Mouse (Mus musculus) kidney, embryonic 16.5 days (tissue): ENCODE results near the gene Fam198b. TPM values are rescaled to one million over a fixed set of nuclear protein-coding genes. Genes with fewer than 3 reads are reported as not detected.
A peak's percentile ranks its signal among the peaks of the same experiment; 100 is the strongest.

Source experiments
- ATAC-seq: fragments of 200-750 bp; cut with Nextera tagmentation; 2 replicates; pipeline ENCODE4 v1.8.0; 2017; ENCODE audit warnings: moderate TSS enrichment; ENCODE audit not compliant: low FRiP score, low TSS enrichment
- H3K27ac ChIP-seq: fragments of 300-500 bp; sonication (generic); 2 replicates; pipeline ENCODE4 v1.5.1; 2014; ENCODE audit warnings: low read length
- H3K27me3 ChIP-seq: fragments of 300-500 bp; sonication (generic); 2 replicates; pipeline ENCODE4 v1.6.1; 2014; ENCODE audit warnings: low read length, control low read depth, mixed read lengths; ENCODE audit not compliant: insufficient read depth
- H3K36me3 ChIP-seq: fragments of 300-500 bp; sonication (generic); 2 replicates; pipeline ENCODE4 v1.6.1; 2014; ENCODE audit warnings: low read length, control low read depth, mixed read lengths; ENCODE audit not compliant: insufficient read depth
- H3K4me1 ChIP-seq: fragments of 300-500 bp; sonication (generic); 2 replicates; pipeline ENCODE4 v1.6.1; 2014; ENCODE audit warnings: low read length, control low read depth, mixed read lengths; ENCODE audit not compliant: insufficient read depth
- H3K4me2 ChIP-seq: fragments of 300-500 bp; sonication (generic); replicated peaks from 2 replicates; pipeline ENCODE4 v1.6.1; 2014; ENCODE audit warnings: low read depth, low read length
- H3K4me3 ChIP-seq: fragments of 300-500 bp; sonication (generic); 2 replicates; pipeline ENCODE4 v1.5.1; 2014; ENCODE audit warnings: mild to moderate bottlenecking, low read length
- H3K9ac ChIP-seq: fragments of 300-500 bp; sonication (generic); replicated peaks from 2 replicates; pipeline ENCODE4 v1.6.1; 2014; ENCODE audit warnings: low read length
- H3K9me3 ChIP-seq: fragments of 300-500 bp; sonication (generic); 2 replicates; pipeline ENCODE4 v1.6.1; 2016; ENCODE audit warnings: low read length, control low read depth
- WGBS: fragments of 180-500 bp; shearing (Covaris S2); extraction: QIAGEN DNeasy Blood & Tissue Kit; methylation state at CpG from one replicate; pipeline ENCODE4 v1.1.7; 2014; 5-methylcytosine and 5-hydroxymethylcytosine counted together
- polyA plus RNA-seq: library from polyadenylated mRNA; unstranded; fragments of >200 nt; fragmentation: Nextera tagmentation; extraction: Ambion mirVana; gene quantifications from 2 replicates; pipeline ENCODE4 v1.2.1, GENCODE M21; 2015

The Fam198b gene
- polyA plus RNA-seq, 1 experiment from 2014 or later: 13.0 TPM

GRCm38 (mm10) chr3:79989250-79989649 lies 104.9 kb downstream of the Fam198b start:
- WGBS: 55% methylated on average over 8 of the region's 8 CpGs
- Histone ChIP-seq H3K27ac (no peak overlapping the region), H3K27me3 (no peaks in the 10 kb centered on the region), H3K9me3 (no peaks in the 10 kb centered on the region), H3K9ac (no peak overlapping the region), H3K4me1 (peaks cover 5% of the 10 kb centered on the region; the same call in 1 of the 2 replicates), H3K4me2 (no peak overlapping the region), H3K36me3 (no peaks in the 10 kb centered on the region), H3K4me3 (no peak overlapping the region)
- ATAC-seq: peak; percentile 23; the same call in 1 of the 2 replicates

DNA sequence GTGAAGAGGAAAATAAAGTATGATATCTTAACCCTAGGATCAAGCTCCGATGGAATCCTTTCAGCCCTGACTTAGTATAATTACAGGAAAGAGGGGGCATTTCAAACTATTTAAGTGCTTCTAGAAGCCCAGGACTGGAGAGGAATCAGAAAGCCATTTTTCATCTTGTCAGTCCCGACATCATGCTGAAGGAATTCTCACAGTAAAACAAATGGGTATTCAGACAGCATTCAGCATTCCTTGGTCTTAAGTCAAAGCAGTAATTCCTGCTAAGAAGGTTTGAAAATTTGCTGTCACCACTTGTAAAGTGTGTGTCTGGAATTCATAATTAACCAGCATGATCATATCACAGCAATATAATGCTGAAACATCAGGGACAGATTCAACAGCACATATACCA lies 105.6 kb downstream of the Fam198b start:
- H3K36me3 ChIP-seq: no peaks in the 10 kb centered on the region
- peaks cover 5% of the 10 kb centered on the region; the same call in 1 of the 2 replicates for H3K4me1 ChIP-seq
- no peaks in the 10 kb centered on the region for H3K27me3 ChIP-seq
- no peak overlapping the region for H3K4me2 ChIP-seq
- no peak overlapping the region for H3K27ac ChIP-seq
- H3K9me3 ChIP-seq: no peaks in the 10 kb centered on the region
- 30% methylated on average over 2 of the region's 2 CpGs for WGBS
- no peak for ATAC-seq
- H3K9ac ChIP-seq: no peak overlapping the region
- no peak overlapping the region for H3K4me3 ChIP-seq

GRCm38 (mm10) chr3:79990480-79990879 lies 106.1 kb downstream of the Fam198b start:
- H3K9ac ChIP-seq: no peak overlapping the region
- no peak overlapping the region for H3K4me3 ChIP-seq
- no peaks in the 10 kb centered on the region for H3K36me3 ChIP-seq
- H3K4me2 ChIP-seq: no peak overlapping the region
- no peak for ATAC-seq
- no peaks in the 10 kb centered on the region for H3K27me3 ChIP-seq
- no peaks in the 10 kb centered on the region for H3K9me3 ChIP-seq
- no peak overlapping the region for H3K27ac ChIP-seq
- H3K4me1 ChIP-seq: peaks cover 5% of the 10 kb centered on the region; the same call in 1 of the 2 replicates

DNA sequence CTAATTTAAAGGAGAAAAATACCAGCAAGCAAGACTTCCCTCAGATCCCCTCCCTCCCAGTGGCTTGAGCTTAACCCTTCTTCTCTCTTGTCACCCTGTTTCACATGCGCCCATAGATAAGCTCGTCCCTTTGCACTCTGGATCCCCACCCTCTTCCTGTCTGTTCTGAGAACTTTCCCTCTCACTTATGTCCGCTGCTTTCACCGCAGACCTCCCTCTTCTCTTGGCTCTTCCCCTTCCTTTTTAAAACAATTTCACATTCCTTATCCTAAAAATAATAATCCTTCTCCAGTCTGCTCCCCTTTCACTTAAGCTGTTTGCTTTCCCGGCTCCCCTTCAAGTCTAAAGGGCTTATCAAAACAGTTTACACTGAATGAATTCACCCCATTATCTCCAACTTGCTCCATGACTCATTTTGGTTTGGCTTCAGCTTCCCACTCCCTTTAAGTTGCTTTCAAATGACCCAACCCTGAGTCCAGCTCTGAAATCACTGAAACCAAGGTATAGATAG lies 109.8 kb downstream of the Fam198b start:
- WGBS: 44% methylated on average over 5 of the region's 5 CpGs
- H3K4me2 ChIP-seq: no peak overlapping the region
- no peak overlapping the region for H3K4me3 ChIP-seq
- H3K9ac ChIP-seq: no peak overlapping the region
- no peaks in the 10 kb centered on the region for H3K36me3 ChIP-seq
- peak; percentile 81; the same call in 1 of the 2 replicates for ATAC-seq
- H3K27ac ChIP-seq: peak overlapping the region; percentile 79
- peaks cover 5% of the 10 kb centered on the region; the same call in 1 of the 2 replicates for H3K4me1 ChIP-seq
- no peaks in the 10 kb centered on the region for H3K27me3 ChIP-seq
- H3K9me3 ChIP-seq: no peaks in the 10 kb centered on the region

DNA sequence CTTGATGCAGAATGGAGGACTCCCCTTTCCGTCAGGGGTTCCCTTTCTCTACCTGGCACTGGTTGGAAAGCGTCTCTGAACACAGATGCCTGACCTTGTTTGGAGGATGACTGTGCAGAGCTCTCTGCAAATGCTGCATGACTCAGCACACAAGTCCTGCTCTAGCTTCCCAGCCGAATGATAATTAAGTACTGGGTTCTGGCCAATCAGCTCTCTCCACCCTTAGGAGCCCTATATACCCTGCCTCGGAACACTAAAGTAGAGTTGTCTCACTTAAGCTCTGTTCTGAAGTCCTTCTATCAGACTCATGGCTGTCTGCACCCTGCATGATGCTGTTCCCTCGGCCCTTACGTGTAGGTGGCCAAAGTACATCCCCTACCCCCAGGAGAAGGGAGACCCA lies 111.4 kb downstream of the Fam198b start:
- no peaks in the 10 kb centered on the region for H3K9me3 ChIP-seq
- WGBS: 77% methylated on average over 6 of the region's 6 CpGs
- no peak overlapping the region for H3K9ac ChIP-seq
- no peaks in the 10 kb centered on the region for H3K27me3 ChIP-seq
- H3K4me2 ChIP-seq: no peak overlapping the region
- H3K27ac ChIP-seq: no peak overlapping the region
- no peaks in the 10 kb centered on the region for H3K36me3 ChIP-seq
- H3K4me3 ChIP-seq: no peak overlapping the region
- peaks cover 5% of the 10 kb centered on the region; the same call in 1 of the 2 replicates for H3K4me1 ChIP-seq
- 0 out of 2 replicates have a peak, but pooled peaks have one; percentile 42 for ATAC-seq

Other genes with a start within 250 kb of the Fam198b start
- gene Rxfp1, start 146.7 kb upstream of the Fam198b start, polyA plus RNA-seq: 0.04 TPM in 1 of 2 replicates, not detected in the other
- gene Tmem144, start 31.8 kb upstream of the Fam198b start, polyA plus RNA-seq: 6.8 and 7.2 TPM in 2 replicates